Mouse (Mus musculus): ENCODE measurements at regions not wholly inside any gene's neighbourhood (a gene's known extent, or its start where the extent isn't known, plus 50 kb on each side); places are given as distances from the start of the nearest gene placed in this dataset.

GRCm38 (mm10) chr16:49644416-49644815, 54.6 kb upstream of the Ift57 start:
- TF ChIP-seq POLR2A (IDR thresholded peaks at IDR 0.05; ENCODE audit: borderline replicate concordance, extremely low read depth, low read depth, low read length) (no peak), CTCF (IDR thresholded peaks at IDR 0.05; ENCODE audit: insufficient read depth, low read length) (no peak)

Data from lung, adult 2 months (tissue).